In the genomic region with DNA sequence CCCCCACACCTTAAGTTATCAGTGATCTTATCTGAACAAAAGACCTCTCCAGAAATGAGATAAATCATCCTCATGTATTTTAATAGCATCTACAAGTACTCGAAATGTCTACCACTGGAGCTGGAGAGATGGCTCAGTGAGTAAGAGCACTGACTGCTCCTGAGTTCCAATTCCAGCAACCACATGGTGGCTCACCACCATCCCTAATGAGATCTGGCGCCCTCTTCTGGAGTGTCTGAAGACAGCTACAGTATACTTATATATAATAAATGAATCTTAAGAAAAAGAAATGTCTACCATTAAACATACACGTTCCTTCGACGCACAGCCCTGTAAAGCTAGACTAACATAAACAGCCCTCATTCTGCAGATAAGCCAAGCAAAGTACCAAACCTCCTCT, we compare ENCODE assay signal across 9 mouse cellular contexts. TPM values are rescaled to one million over a fixed set of nuclear protein-coding genes. Genes with fewer than 3 reads are reported as not detected.
DNase-seq lines count a peak whose midpoint lies in the region; ATAC-seq and TF ChIP-seq lines count a peak whose summit lies in the region.
"Had no signal": no experiment of that assay in that cellular context is flagged by ENCODE, and none has a peak within 500 bp of the region (broad histone marks: within the 10 kb centered on the region; RNA-seq: fewer than 3 reads in every experiment).

No protein-coding gene starts in this region.

- TF ChIP-seq POLR2A in cerebellum, adult 2 months (IDR thresholded peaks at IDR 0.05; ENCODE audit: borderline replicate concordance, insufficient read depth, low read length) = no peak

- peak; percentile 10; the same call in 1 of the 2 replicates for TF ChIP-seq CTCF in cerebellum, adult 2 months (IDR thresholded peaks at IDR 0.05; ENCODE audit: borderline replicate concordance, insufficient read depth, low read depth, low read length)
- TF ChIP-seq CTCF in liver, postnatal 0 days (IDR thresholded peaks at IDR 0.05; ENCODE audit: low read depth) = peak; percentile 53; the same call in 1 of the 2 replicates

- no peak overlapping the region for H3K9ac ChIP-seq in liver, postnatal 0 days (replicated peaks)
- H3K9ac ChIP-seq in liver, embryonic 11.5 days (ENCODE audit: low read depth, low read length) = no peak overlapping the region
- H3K9ac ChIP-seq: hindbrain, embryonic 15.5 days had no signal

- H3K36me3 ChIP-seq in liver, postnatal 0 days (replicated peaks; ENCODE audit: insufficient read depth, low read length) = peaks cover 15% of the 10 kb centered on the region
- peaks cover 2% of the 10 kb centered on the region; the same call in 1 of the 2 replicates for H3K36me3 ChIP-seq in liver, embryonic 11.5 days (ENCODE audit: control insufficient read depth, insufficient read depth, low read length)

- no peaks in the 10 kb centered on the region for H3K9me3 ChIP-seq in liver, postnatal 0 days (ENCODE audit: low read length)
- no peaks in the 10 kb centered on the region for H3K9me3 ChIP-seq in liver, embryonic 11.5 days (ENCODE audit: control insufficient read depth, low read length)
- H3K9me3 ChIP-seq: hindbrain, embryonic 15.5 days had no signal

- WGBS in cerebellum, adult 2 months = 82% methylated on average over 5 of the region's 5 CpGs
- 76% methylated on average over 5 of the region's 5 CpGs for WGBS in liver, postnatal 0 days (ENCODE audit: insufficient replicate concordance)
- WGBS in liver, embryonic 11.5 days = 81% methylated on average over 5 of the region's 5 CpGs

- H3K4me1 ChIP-seq in cerebellum, adult 2 months (ENCODE audit: control insufficient read depth, insufficient read depth, low read length) = no peaks in the 10 kb centered on the region; the same call in 1 of the 2 replicates
- H3K4me1 ChIP-seq in liver, postnatal 0 days (ENCODE audit: insufficient read depth) = peaks cover 3% of the 10 kb centered on the region; the same call in 1 of the 2 replicates
- H3K4me1 ChIP-seq in liver, embryonic 11.5 days (replicated peaks; ENCODE audit: control insufficient read depth, insufficient read depth, low read length) = no peaks in the 10 kb centered on the region
- H3K4me1 ChIP-seq: hindbrain, embryonic 15.5 days had no signal

- ATAC-seq in liver, postnatal 0 days = no peak
- no peak for ATAC-seq in liver, embryonic 11.5 days (replicated peaks; ENCODE audit: low FRiP score)
- ATAC-seq in erythroblast, adult 5-6 weeks (replicated peaks; ENCODE audit: low FRiP score, poor library complexity, severe bottlenecking) = no peak

- no peak for TF ChIP-seq EP300 in liver, postnatal 0 days (IDR thresholded peaks at IDR 0.05; ENCODE audit: low read depth)

- DNase-seq in cerebellum, adult 2 months = no peak
- DNase-seq in cerebellum, postnatal 4 days (ENCODE audit: low spot score in 2 of 2) = no peak
- DNase-seq in liver, postnatal 0 days = no peak
- no peak for DNase-seq in liver, embryonic 11.5 days (ENCODE audit: low spot score)
- DNase-seq in adrenal gland, postnatal 36 days = peak; percentile 35 to 47
- peak; percentile 20 for DNase-seq in retina, postnatal 1 day
- DNase-seq in testis, postnatal 10 days (ENCODE audit: low spot score) = no peak

- no peaks in the 10 kb centered on the region for H3K27me3 ChIP-seq in cerebellum, adult 2 months (ENCODE audit: control insufficient read depth, insufficient read depth, low read length)
- H3K27me3 ChIP-seq in liver, postnatal 0 days (ENCODE audit: insufficient read depth, low read length) = no peaks in the 10 kb centered on the region
- H3K27me3 ChIP-seq in liver, embryonic 11.5 days (replicated peaks; ENCODE audit: control insufficient read depth, insufficient read depth, low read length) = no peaks in the 10 kb centered on the region
- H3K27me3 ChIP-seq: hindbrain, embryonic 15.5 days had no signal

- H3K4me3 ChIP-seq in cerebellum, adult 2 months (replicated peaks; ENCODE audit: insufficient read depth, low read depth, low read length) = no peak overlapping the region
- no peak overlapping the region for H3K4me3 ChIP-seq in liver, postnatal 0 days (ENCODE audit: low read depth, low read length)
- no peak overlapping the region for H3K4me3 ChIP-seq in liver, embryonic 11.5 days (ENCODE audit: low read depth, low read length)
- H3K4me3 ChIP-seq: hindbrain, embryonic 15.5 days had no signal

- no peak overlapping the region for H3K4me2 ChIP-seq in liver, postnatal 0 days (ENCODE audit: low read depth, low read length)
- no peak overlapping the region for H3K4me2 ChIP-seq in liver, embryonic 11.5 days
- H3K4me2 ChIP-seq: hindbrain, embryonic 15.5 days had no signal

- H3K27ac ChIP-seq in cerebellum, adult 2 months (ENCODE audit: insufficient read depth, low read length) = no peak overlapping the region
- H3K27ac ChIP-seq in liver, postnatal 0 days (ENCODE audit: low read depth) = no peak overlapping the region
- H3K27ac ChIP-seq in liver, embryonic 11.5 days (ENCODE audit: low read depth, low read length) = no peak overlapping the region
- H3K27ac ChIP-seq: hindbrain, embryonic 15.5 days had no signal

RNA-seq across cellular contexts. Expression of a gene that starts 32.3 kb away (rescaled TPM):
- polyA plus RNA-seq in cerebellum, adult 2 months (2012; rRNA removed) = 17.4 and 18.4 TPM in 2 replicates
- 5.1 and 5.4 TPM in 2 replicates for polyA plus RNA-seq in liver, postnatal 0 days (2015; fragmentation: Nextera tagmentation; extraction: Ambion mirVana)
- 10.4 and 13.8 TPM in 2 replicates for polyA plus RNA-seq in liver, embryonic 11.5 days (2014; fragmentation: Nextera tagmentation; extraction: Ambion mirVana)
- total RNA-seq in adrenal gland, postnatal 36 days (2021) = 10 to 100 TPM; 12.9 to 13.2 TPM
- 14.0 and 14.6 TPM in 2 replicates for total RNA-seq in erythroblast, adult 5-6 weeks (2015; ENCODE audit: low replicate concordance)
- 5.8 and 8.9 TPM in 2 replicates for total RNA-seq in erythroblast, adult 5-6 weeks (2017; ENCODE audit: low replicate concordance)

RNA-seq across cellular contexts. Expression of a gene that starts 45.9 kb away (rescaled TPM):
- 9.6 and 10.2 TPM in 2 replicates for polyA plus RNA-seq in cerebellum, adult 2 months (2012; rRNA removed)
- 272 and 290 TPM in 2 replicates for polyA plus RNA-seq in liver, postnatal 0 days (2015; fragmentation: Nextera tagmentation; extraction: Ambion mirVana)
- 0.25 and 0.65 TPM in 2 replicates for polyA plus RNA-seq in liver, embryonic 11.5 days (2014; fragmentation: Nextera tagmentation; extraction: Ambion mirVana)
- 10 to 100 TPM; 40.1 to 62.7 TPM for total RNA-seq in adrenal gland, postnatal 36 days (2021)
- 2.1 and 5.9 TPM in 2 replicates for total RNA-seq in erythroblast, adult 5-6 weeks (2015; ENCODE audit: low replicate concordance)
- 2.4 and 8.9 TPM in 2 replicates for total RNA-seq in erythroblast, adult 5-6 weeks (2017; ENCODE audit: low replicate concordance)

RNA-seq across cellular contexts. Expression of a gene that starts 54.8 kb away (rescaled TPM):
- polyA plus RNA-seq in cerebellum, adult 2 months (2012; rRNA removed) = 16.1 and 16.3 TPM in 2 replicates
- 6.4 and 8.2 TPM in 2 replicates for polyA plus RNA-seq in liver, postnatal 0 days (2015; fragmentation: Nextera tagmentation; extraction: Ambion mirVana)
- 19.9 and 21.2 TPM in 2 replicates for polyA plus RNA-seq in liver, embryonic 11.5 days (2014; fragmentation: Nextera tagmentation; extraction: Ambion mirVana)
- total RNA-seq in adrenal gland, postnatal 36 days (2021) = 10 to 100 TPM; 17.4 to 27.2 TPM
- total RNA-seq in erythroblast, adult 5-6 weeks (2015; ENCODE audit: low replicate concordance) = 8.6 and 22.1 TPM in 2 replicates
- total RNA-seq in erythroblast, adult 5-6 weeks (2017; ENCODE audit: low replicate concordance) = 9.3 and 9.5 TPM in 2 replicates

Comparison
In these comparisons a context has a peak if more than half of its experiments do, and no peak if none do; other contexts are left out.
1. RNA of a gene that starts 45.9 kb away (polyA plus RNA-seq): 272 to 290 TPM in liver, postnatal 0 days; 9.6 to 10.2 TPM in cerebellum, adult 2 months and 0.25 to 0.65 TPM in liver, embryonic 11.5 days; every median in the first group is over 10 times any median in the second.
2. DNase-seq: peak in adrenal gland, postnatal 36 days (2 of 2) and retina, postnatal 1 day (single experiment); none in cerebellum, adult 2 months (0 of 2), cerebellum, postnatal 4 days (0 of 2), liver, postnatal 0 days (single experiment), liver, embryonic 11.5 days (single experiment) and testis, postnatal 10 days (single experiment).